Mouse (Mus musculus): Measurements from ENCODE around the gene Mepce. TPM values are rescaled to one million over a fixed set of nuclear protein-coding genes. Genes with fewer than 3 reads are reported as not detected.

Mepce gene
- polyA plus RNA-seq, 1 experiment from 2014 or later = 9.2 TPM

- 60% methylated on average over 6 of the region's 6 CpGs for WGBS (ENCODE audit: insufficient replicate concordance)
These were observed 36.1 kb upstream of the Mepce start for GRCm38 (mm10) chr5:137823455-137824045.

GRCm38 (mm10) chr5:137822602-137823001, 35.1 kb upstream of the Mepce start:
- 80% methylated on average over 1 of the region's 1 CpGs for WGBS (ENCODE audit: insufficient replicate concordance)
- Histone ChIP-seq H3K27me3 (replicated peaks) (no peaks in the 10 kb centered on the region), H3K4me3 (no peak overlapping the region), H3K27ac (no peak overlapping the region), H3K4me1 (no peaks in the 10 kb centered on the region), H3K9ac (no peak overlapping the region), H3K4me2 (no peak overlapping the region), H3K9me3 (replicated peaks) (no peaks in the 10 kb centered on the region), H3K36me3 (no peaks in the 10 kb centered on the region)
- ATAC-seq = no peak

More at GRCm38 (mm10) chr5:137823455-137824045, 36.1 kb upstream of the Mepce start:
- Histone ChIP-seq H3K27me3 (replicated peaks) (no peaks in the 10 kb centered on the region), H3K9me3 (replicated peaks) (no peaks in the 10 kb centered on the region), H3K4me3 (no peak overlapping the region), H3K4me1 (no peaks in the 10 kb centered on the region), H3K4me2 (no peak overlapping the region), H3K27ac (no peak overlapping the region), H3K9ac (no peak overlapping the region), H3K36me3 (no peaks in the 10 kb centered on the region)
- no peak for ATAC-seq

GRCm38 (mm10) chr5:137822126-137822525, 34.7 kb upstream of the Mepce start:
- ATAC-seq = no peak
- Histone ChIP-seq H3K36me3 (no peaks in the 10 kb centered on the region), H3K4me2 (no peak overlapping the region), H3K27ac (no peak overlapping the region), H3K4me3 (no peak overlapping the region), H3K9ac (no peak overlapping the region), H3K9me3 (replicated peaks) (no peaks in the 10 kb centered on the region), H3K4me1 (no peaks in the 10 kb centered on the region), H3K27me3 (replicated peaks) (no peaks in the 10 kb centered on the region)
- WGBS (ENCODE audit: insufficient replicate concordance) = 56% methylated on average over 4 of the region's 4 CpGs

DNA sequence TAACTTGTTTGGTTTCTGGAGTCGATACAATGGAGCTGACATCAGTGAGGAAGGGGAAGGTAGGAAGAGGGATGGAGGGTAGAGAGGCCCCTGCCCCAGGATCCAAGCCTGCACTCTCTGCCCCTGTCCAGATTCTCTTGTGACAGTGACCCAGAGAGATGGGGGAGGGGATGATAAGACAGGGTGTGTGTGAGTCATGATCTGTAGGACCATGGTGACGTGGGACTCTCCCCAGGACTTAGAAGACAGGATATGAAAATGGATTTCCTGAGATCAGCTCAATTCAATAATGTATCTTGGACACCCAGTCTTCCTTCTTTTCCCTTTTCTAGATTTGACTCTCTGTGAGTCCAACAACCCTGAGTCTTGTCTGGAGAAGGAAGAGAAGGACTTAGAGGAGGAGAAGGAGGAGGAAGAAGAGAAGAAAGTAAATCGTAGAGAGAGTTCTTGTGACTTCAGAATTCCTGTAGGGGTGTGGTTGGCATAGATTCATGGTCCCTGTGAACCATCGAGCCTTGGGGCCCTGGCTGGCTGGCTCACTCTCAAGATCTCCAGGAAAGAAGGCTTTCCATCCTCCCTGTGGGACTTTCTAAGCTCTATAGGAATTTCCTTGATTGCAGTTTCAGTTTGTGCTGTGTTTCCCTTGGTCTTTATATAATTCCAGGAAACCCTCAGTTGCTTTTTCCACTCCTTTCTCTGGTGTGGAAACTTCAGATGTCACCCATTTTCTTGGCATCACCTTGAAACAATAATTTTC, 30.2 kb upstream of the Mepce start:
- no peak overlapping the region for H3K27ac ChIP-seq
- 36% methylated on average over 4 of the region's 4 CpGs for WGBS (ENCODE audit: insufficient replicate concordance)
- no peak overlapping the region for H3K4me3 ChIP-seq
- H3K4me2 ChIP-seq = no peak overlapping the region
- H3K27me3 ChIP-seq (replicated peaks) = no peaks in the 10 kb centered on the region
- no peaks in the 10 kb centered on the region for H3K4me1 ChIP-seq
- no peaks in the 10 kb centered on the region for H3K36me3 ChIP-seq
- ATAC-seq = no peak
- H3K9me3 ChIP-seq (replicated peaks) = no peaks in the 10 kb centered on the region
- no peak overlapping the region for H3K9ac ChIP-seq

DNA sequence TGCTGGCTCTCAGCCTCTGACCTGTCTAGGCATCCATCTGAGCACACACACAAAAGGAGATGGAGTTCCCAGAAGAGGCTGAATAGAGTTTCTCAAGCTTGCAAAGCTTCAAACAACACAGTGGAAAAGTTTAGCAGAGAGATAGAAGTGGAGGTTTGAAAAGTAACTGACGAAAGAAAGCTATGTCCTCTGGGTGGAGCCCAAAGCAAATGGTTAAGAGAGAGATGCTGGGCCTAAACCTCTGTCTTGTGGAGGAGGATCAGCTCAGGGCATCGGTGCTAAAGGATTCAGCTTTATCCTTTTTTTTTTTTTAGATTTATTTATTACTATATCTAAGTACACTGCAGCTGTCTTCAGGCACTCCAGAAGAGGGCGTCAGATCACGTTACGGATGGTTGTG, 20.9 kb upstream of the Mepce start:
- Histone ChIP-seq H3K4me3 (no peak overlapping the region), H3K4me2 (no peak overlapping the region), H3K4me1 (no peaks in the 10 kb centered on the region), H3K27me3 (replicated peaks) (no peaks in the 10 kb centered on the region), H3K36me3 (no peaks in the 10 kb centered on the region), H3K9me3 (replicated peaks) (no peaks in the 10 kb centered on the region), H3K9ac (no peak overlapping the region), H3K27ac (no peak overlapping the region)
- ATAC-seq = no peak
- 75% methylated on average over 5 of the region's 5 CpGs for WGBS (ENCODE audit: insufficient replicate concordance)

DNA sequence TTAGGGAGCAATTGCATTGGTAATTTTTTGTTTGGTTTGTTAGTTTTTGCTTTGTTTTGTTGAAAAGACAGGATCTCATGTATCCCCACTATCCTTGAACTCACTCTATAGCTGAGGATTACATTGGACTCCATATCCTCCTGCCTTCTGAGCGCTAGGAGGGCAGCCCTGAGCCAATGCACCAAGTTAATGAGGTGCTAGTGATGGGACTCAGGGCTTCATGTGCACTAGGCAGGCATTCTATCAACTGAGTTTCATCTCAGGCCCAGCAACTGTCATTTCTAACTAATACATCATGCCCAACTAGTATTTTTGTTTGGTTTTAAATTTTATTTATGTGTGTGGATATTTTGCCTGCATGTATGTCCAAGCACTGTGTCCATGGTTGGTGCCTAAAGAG, 18.7 kb upstream of the Mepce start:
- H3K4me2 ChIP-seq = no peak overlapping the region
- no peaks in the 10 kb centered on the region for H3K36me3 ChIP-seq
- ATAC-seq = no peak
- H3K9ac ChIP-seq = no peak overlapping the region
- no peak overlapping the region for H3K4me3 ChIP-seq
- no peaks in the 10 kb centered on the region for H3K4me1 ChIP-seq
- H3K27ac ChIP-seq = no peak overlapping the region
- H3K9me3 ChIP-seq (replicated peaks) = no peaks in the 10 kb centered on the region
- 50% methylated on average over 1 of the region's 1 CpGs for WGBS (ENCODE audit: insufficient replicate concordance)
- no peaks in the 10 kb centered on the region for H3K27me3 ChIP-seq (replicated peaks)

DNA sequence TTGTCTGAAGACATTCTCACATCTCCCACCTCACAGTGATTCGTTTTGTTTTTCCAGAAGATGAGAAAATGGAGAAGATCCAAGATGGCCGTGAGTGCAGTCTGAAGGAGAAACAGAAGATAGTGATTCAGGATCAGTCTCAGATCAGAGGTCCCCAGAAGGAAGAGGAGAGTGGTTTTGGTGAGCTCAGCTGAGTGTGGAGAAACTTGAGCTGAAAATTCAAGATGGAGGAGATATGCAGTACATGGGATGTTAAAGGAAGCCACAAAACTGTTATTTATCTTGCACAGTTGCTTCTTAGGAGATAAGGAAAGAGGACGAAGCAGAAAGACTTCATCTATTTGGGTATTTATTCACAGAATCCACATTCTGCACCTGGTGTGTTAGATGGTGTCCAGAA, 13.5 kb upstream of the Mepce start:
- no peaks in the 10 kb centered on the region for H3K36me3 ChIP-seq
- no peaks in the 10 kb centered on the region for H3K4me1 ChIP-seq
- H3K27ac ChIP-seq = no peak overlapping the region
- H3K9me3 ChIP-seq (replicated peaks) = no peaks in the 10 kb centered on the region
- no peak for ATAC-seq
- H3K4me3 ChIP-seq = no peak overlapping the region
- no peaks in the 10 kb centered on the region for H3K27me3 ChIP-seq (replicated peaks)
- H3K4me2 ChIP-seq = no peak overlapping the region
- H3K9ac ChIP-seq = no peak overlapping the region
- 40% methylated on average over 3 of the region's 3 CpGs for WGBS (ENCODE audit: insufficient replicate concordance)

GRCm38 (mm10) chr5:137796606-137797005, 9.2 kb upstream of the Mepce start:
- H3K9ac ChIP-seq = no peak overlapping the region
- no peaks in the 10 kb centered on the region for H3K27me3 ChIP-seq (replicated peaks)
- no peak overlapping the region for H3K4me3 ChIP-seq
- H3K9me3 ChIP-seq (replicated peaks) = no peaks in the 10 kb centered on the region
- ATAC-seq = no peak
- no peak overlapping the region for H3K4me2 ChIP-seq
- no peaks in the 10 kb centered on the region for H3K36me3 ChIP-seq
- no peak overlapping the region for H3K27ac ChIP-seq
- WGBS (ENCODE audit: insufficient replicate concordance) = 65% methylated on average over 3 of the region's 3 CpGs
- no peaks in the 10 kb centered on the region for H3K4me1 ChIP-seq

DNA sequence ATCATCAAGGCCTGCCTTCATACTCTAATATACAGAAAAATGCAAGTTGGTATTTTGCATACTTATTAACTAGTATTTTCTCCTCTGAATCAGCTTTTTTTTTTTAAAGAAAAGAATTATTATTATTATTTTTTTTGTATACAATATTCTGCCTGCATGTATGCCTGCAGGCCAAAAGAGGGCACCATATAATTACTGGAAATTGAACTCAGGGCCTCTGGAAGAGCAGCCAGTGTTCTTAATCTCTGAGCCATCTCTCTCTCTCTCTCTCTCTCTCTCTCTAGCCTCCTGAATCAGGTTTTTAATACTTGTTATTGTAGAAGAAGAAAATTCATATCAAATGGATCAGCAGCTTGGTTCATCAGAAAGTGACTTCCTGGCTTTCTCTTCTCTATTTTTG, 4.1 kb upstream of the Mepce start:
- ATAC-seq = no peak
- no peak overlapping the region for H3K27ac ChIP-seq
- no peak overlapping the region for H3K4me2 ChIP-seq
- H3K9me3 ChIP-seq (replicated peaks) = no peaks in the 10 kb centered on the region
- no peaks in the 10 kb centered on the region for H3K36me3 ChIP-seq
- peaks cover 8% of the 10 kb centered on the region for H3K4me1 ChIP-seq
- H3K4me3 ChIP-seq = no peak overlapping the region
- H3K9ac ChIP-seq = no peak overlapping the region
- H3K27me3 ChIP-seq (replicated peaks) = peaks cover 4% of the 10 kb centered on the region; the same call in 1 of the 2 replicates

DNA sequence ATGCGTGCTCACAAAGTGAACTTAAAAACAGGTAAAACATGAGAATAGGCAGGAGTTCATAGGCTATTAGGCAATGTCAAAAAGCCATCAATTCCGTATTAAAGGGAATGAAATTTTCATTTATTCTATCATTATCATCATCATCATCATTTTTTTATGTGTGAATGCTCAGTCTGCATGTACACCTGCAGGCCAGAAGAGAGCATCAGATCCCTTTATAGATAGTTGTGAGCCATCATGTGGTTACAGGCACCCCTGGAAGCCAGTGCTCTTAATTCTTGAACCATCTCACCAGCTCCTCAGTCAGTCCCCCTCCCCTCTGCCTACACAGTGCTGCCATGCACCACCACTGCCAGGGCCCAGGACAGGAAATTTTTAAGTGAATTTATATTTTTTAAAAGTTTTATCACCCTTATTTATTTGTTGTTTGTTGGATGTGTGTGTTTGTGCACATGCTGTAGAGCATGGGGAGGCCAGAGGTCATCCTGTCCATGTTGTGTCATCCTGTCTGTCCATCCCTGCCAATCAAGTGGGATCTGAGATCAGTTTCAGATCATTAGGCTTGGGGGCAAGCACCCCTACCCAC, 1.6 kb upstream of the Mepce start:
- Histone ChIP-seq H3K27ac (no peak overlapping the region), H3K4me1 (peaks cover 22% of the 10 kb centered on the region), H3K4me2 (no peak overlapping the region), H3K9ac (no peak overlapping the region), H3K36me3 (peaks cover 11% of the 10 kb centered on the region), H3K4me3 (no peak overlapping the region), H3K9me3 (replicated peaks) (no peaks in the 10 kb centered on the region), H3K27me3 (replicated peaks) (peaks cover 4% of the 10 kb centered on the region; the same call in 1 of the 2 replicates)
- WGBS (ENCODE audit: insufficient replicate concordance) = 84% methylated on average over 2 of the region's 2 CpGs
- no peak for ATAC-seq

GRCm38 (mm10) chr5:137788171-137788570, 716 bp upstream of the Mepce start:
- Histone ChIP-seq H3K4me3 (peak overlapping the region; percentile 76; the same call in 1 of the 2 replicates), H3K27ac (no peak overlapping the region), H3K9me3 (replicated peaks) (no peaks in the 10 kb centered on the region), H3K4me1 (peaks cover 30% of the 10 kb centered on the region), H3K4me2 (peak overlapping the region; percentile 98), H3K9ac (no peak overlapping the region), H3K36me3 (peaks cover 20% of the 10 kb centered on the region), H3K27me3 (replicated peaks) (peaks cover 4% of the 10 kb centered on the region; the same call in 1 of the 2 replicates)
- 62% methylated on average over 24 of the region's 24 CpGs for WGBS (ENCODE audit: insufficient replicate concordance)
- ATAC-seq = no peak

DNA sequence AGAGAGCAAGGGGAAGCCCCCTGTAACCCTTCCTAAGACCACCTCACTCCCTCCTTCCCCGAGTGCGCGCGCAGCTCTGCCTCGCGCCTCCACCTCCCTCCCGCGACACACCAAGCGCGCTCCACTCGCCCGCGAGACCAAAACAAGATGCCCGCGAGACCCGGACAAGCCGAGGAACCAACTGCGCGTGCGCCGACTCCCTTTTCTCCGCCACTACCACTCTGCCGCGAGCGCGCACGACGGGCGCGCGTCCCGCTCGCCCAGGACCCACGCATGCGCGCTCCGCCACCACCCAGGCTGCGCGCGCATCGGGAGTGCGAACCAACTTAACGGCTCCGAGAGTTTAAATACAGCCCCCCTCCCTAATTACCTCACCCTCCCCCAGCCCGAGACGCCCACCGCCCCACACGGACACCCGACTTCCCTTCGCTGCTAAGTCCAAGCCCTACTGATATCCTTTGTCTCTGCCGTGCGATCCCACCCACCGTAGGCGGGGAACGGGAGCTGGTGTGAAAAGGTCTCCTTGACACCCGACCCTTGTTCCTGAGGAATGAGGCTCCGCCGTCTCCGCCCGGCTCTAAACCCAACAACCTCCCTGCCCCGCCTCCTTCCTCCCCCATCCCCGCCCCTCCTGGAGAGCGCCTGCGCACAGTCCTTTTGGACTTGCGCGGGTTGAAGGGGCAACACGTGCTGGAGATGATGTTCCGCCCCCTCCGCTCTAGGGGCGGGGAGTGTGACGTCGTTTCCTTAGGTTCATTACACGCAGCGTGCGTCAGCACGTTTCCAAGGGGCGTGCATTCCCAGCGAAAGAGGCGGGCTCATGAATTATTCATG, 1.1 kb downstream of the Mepce start:
- Histone ChIP-seq H3K36me3 (peaks cover 38% of the 10 kb centered on the region), H3K27ac (peak overlapping the region; percentile 99), H3K4me1 (peaks cover 49% of the 10 kb centered on the region), H3K4me2 (peak overlapping the region; percentile 98), H3K4me3 (peak overlapping the region; percentile 76), H3K27me3 (replicated peaks) (peaks cover 4% of the 10 kb centered on the region; the same call in 1 of the 2 replicates), H3K9me3 (replicated peaks) (no peaks in the 10 kb centered on the region), H3K9ac (peak overlapping the region; percentile 91)
- ATAC-seq = peak; percentile 86
- under 1% methylated on average over 78 of the region's 79 CpGs for WGBS (ENCODE audit: insufficient replicate concordance)

Measured in liver, embryonic 12.5 days (tissue).